Mouse (Mus musculus) stomach, embryonic 14.5 days (tissue): ENCODE results near the gene Fam163a. TPM values are rescaled to one million over a fixed set of nuclear protein-coding genes. Genes with fewer than 3 reads are reported as not detected.
A peak's percentile ranks its signal among the peaks of the same experiment; 100 is the strongest.

Source experiments
- ATAC-seq: fragments of 200-750 bp; cut with Nextera tagmentation; 2 replicates; pipeline ENCODE4 v1.8.0; 2017; ENCODE audit warnings: low read depth, moderate TSS enrichment; ENCODE audit not compliant: insufficient number of reproducible peaks, insufficient read depth, low FRiP score
- H3K27ac ChIP-seq: fragments of 300-500 bp; sonication (generic); 2 replicates; pipeline ENCODE4 v1.5.1; 2014; ENCODE audit warnings: mild to moderate bottlenecking, low read length, moderate library complexity, mixed read lengths
- H3K27me3 ChIP-seq: fragments of 300-500 bp; sonication (generic); 2 replicates; pipeline ENCODE4 v1.6.1; 2014; ENCODE audit warnings: low read length, control low read depth, mixed read lengths; ENCODE audit not compliant: control insufficient read depth, insufficient read depth
- H3K36me3 ChIP-seq: fragments of 300-500 bp; sonication (generic); 2 replicates; pipeline ENCODE4 v1.6.1; 2014; ENCODE audit warnings: mild to moderate bottlenecking, control low read depth, low read length, moderate library complexity, mixed read lengths; ENCODE audit not compliant: control insufficient read depth, insufficient read depth
- H3K4me1 ChIP-seq: fragments of 300-500 bp; sonication (generic); 2 replicates; pipeline ENCODE4 v1.6.1; 2014; ENCODE audit warnings: low read length, control low read depth, mixed read lengths; ENCODE audit not compliant: control insufficient read depth, insufficient read depth
- H3K4me2 ChIP-seq: fragments of 300-500 bp; sonication (generic); replicated peaks from 2 replicates; pipeline ENCODE4 v1.6.1; 2014; ENCODE audit warnings: low read depth, low read length, control low read depth
- H3K4me3 ChIP-seq: fragments of 300-500 bp; sonication (generic); 2 replicates; pipeline ENCODE4 v1.5.1; 2014; ENCODE audit warnings: low read depth, low read length, control low read depth
- H3K9ac ChIP-seq: fragments of 300-500 bp; sonication (generic); replicated peaks from 2 replicates; pipeline ENCODE4 v1.6.1; 2014; ENCODE audit warnings: low read depth, mild to moderate bottlenecking, control low read depth, low read length, moderate library complexity, mixed read lengths
- H3K9me3 ChIP-seq: fragments of 300-500 bp; sonication (generic); 2 replicates; pipeline ENCODE4 v1.6.1; 2016; ENCODE audit warnings: low read depth, low read length, control low read depth; ENCODE audit not compliant: control insufficient read depth
- WGBS: fragments of 180-500 bp; shearing (Covaris S2); extraction: QIAGEN DNeasy Blood & Tissue Kit; methylation state at CpG from one replicate; pipeline ENCODE4 v1.1.7; 2014; 5-methylcytosine and 5-hydroxymethylcytosine counted together
- polyA plus RNA-seq: library from polyadenylated mRNA; unstranded; fragments of >200 nt; fragmentation: Nextera tagmentation; extraction: Ambion mirVana; gene quantifications from 2 replicates; pipeline ENCODE4 v1.2.1, GENCODE M21; 2014

Fam163a gene
- polyA plus RNA-seq, 1 experiment from 2014 or later: 6.1 TPM

DNA sequence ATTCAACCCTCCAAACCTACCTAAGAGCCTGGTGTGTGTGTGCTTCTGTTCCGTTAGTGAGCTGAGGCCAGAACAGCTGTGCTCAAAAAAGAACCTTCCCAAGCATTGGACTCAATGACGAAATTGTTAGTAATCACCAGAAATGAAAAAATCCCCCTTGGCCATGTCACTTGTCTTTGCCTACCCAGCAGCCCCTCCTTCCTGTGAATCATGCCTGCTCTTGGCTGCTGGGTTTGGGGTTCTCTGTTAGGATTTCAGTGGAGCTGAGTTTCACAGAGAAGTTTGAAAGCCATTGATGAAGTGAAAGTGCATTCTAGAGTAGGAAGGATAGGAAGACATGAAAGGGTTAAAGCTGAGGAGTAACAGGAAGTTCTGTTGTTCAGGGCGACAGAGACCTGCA, 138.7 kb downstream of the Fam163a start:
- Histone ChIP-seq H3K9ac (no peak overlapping the region), H3K4me1 (no peaks in the 10 kb centered on the region), H3K36me3 (peaks cover 24% of the 10 kb centered on the region), H3K9me3 (no peaks in the 10 kb centered on the region), H3K27ac (no peak overlapping the region), H3K27me3 (no peaks in the 10 kb centered on the region), H3K4me2 (no peak overlapping the region), H3K4me3 (no peak overlapping the region)
- 51% methylated on average over 3 of the region's 3 CpGs for WGBS
- no peak for ATAC-seq

DNA sequence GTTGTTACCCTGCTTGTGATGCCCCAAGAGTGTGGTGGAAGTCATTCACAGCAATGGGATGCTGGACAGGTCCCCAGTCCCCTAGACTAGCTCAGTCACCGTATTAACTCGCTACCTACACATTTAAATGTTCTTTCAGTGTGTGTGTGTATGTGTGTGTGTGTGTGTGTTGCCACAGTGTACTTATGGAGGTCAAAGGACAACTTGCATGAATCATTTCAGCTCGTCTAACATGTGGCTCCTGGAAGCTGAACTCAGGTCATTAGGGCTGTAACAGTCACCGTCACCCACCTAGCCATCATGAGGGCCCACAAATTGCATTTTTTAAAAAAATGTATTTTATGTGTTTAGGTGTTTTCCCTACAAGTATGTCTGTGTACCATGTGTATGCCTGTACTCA, 142.6 kb downstream of the Fam163a start:
- Histone ChIP-seq H3K4me1 (no peaks in the 10 kb centered on the region), H3K27ac (no peak overlapping the region), H3K27me3 (no peaks in the 10 kb centered on the region), H3K9me3 (no peaks in the 10 kb centered on the region), H3K4me3 (no peak overlapping the region), H3K4me2 (no peak overlapping the region), H3K36me3 (peaks cover 28% of the 10 kb centered on the region), H3K9ac (no peak overlapping the region)
- 83% methylated on average over 4 of the region's 4 CpGs for WGBS
- ATAC-seq: no peak

DNA sequence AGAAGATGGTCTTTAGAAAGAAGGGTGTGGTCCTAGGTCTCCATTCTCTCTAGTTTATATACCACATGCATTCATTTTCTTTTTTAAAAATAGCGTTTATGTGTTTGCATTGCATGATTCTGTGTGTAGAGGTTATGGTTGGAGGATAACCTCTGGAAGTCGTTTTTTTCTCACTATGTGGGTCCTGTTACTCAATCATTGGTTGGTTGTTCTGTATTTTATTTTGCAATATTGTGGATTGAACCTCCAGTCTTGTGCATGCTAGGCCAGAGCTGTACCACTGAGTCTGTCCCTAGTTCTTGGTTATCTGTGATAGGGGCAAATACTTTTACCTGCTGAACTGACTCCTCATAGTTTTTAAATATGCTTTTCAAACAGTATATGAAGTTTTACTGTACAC, 146.6 kb downstream of the Fam163a start:
- 86% methylated on average over 2 of the region's 2 CpGs for WGBS
- no peak overlapping the region for H3K4me3 ChIP-seq
- no peak for ATAC-seq
- H3K9me3 ChIP-seq: no peaks in the 10 kb centered on the region
- no peaks in the 10 kb centered on the region for H3K4me1 ChIP-seq
- H3K36me3 ChIP-seq: peaks cover 26% of the 10 kb centered on the region
- H3K27me3 ChIP-seq: no peaks in the 10 kb centered on the region
- no peak overlapping the region for H3K27ac ChIP-seq
- no peak overlapping the region for H3K4me2 ChIP-seq
- no peak overlapping the region for H3K9ac ChIP-seq

DNA sequence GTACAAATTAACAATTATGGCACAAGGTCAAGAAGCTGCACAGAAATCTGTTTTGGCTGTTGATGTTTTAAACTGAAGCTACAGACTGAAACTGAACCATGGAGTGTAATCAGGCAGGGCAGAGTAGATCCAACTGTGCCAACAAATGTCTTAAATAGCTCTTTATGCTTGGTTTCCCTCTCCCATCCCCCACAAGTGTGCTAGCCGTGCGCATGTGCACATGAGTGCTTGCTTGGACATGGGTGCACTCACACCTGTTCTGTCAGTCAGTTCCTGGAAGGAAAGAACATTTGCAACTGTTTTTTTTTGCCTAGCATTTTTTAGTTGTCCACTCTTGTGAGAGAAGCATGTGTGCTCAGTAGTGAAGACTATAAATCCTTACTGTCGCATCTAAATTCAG, 158.1 kb downstream of the Fam163a start:
- H3K27me3 ChIP-seq: no peaks in the 10 kb centered on the region
- no peaks in the 10 kb centered on the region for H3K9me3 ChIP-seq
- peaks cover 9% of the 10 kb centered on the region for H3K4me1 ChIP-seq
- no peak overlapping the region for H3K4me3 ChIP-seq
- no peak overlapping the region for H3K4me2 ChIP-seq
- ATAC-seq: no peak
- no peak overlapping the region for H3K27ac ChIP-seq
- H3K9ac ChIP-seq: no peak overlapping the region
- WGBS: 89% methylated on average over 3 of the region's 3 CpGs
- H3K36me3 ChIP-seq: peaks cover 34% of the 10 kb centered on the region

DNA sequence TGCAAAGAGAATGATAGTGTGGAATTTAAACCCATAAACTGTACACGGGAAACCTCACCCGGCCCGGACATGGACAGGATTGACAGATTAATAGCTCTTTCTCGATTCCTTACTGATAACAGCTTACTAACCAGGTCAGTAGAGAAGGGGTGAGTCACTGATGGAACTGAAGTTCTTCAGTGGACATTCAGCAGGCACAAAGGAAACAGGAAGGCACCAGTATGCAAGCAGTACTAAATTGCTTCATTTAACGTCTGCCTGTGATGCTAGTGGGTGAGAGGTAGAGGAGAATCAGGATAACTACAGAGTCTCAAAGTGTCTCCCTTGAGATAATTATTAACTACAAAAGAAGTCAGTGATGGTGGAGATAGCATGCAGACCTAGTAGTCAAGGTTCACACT, 160.6 kb downstream of the Fam163a start:
- Histone ChIP-seq H3K9me3 (no peaks in the 10 kb centered on the region), H3K4me3 (no peak overlapping the region), H3K4me2 (no peak overlapping the region), H3K4me1 (peaks cover 9% of the 10 kb centered on the region), H3K36me3 (peaks cover 23% of the 10 kb centered on the region), H3K27ac (no peak overlapping the region), H3K9ac (no peak overlapping the region), H3K27me3 (no peaks in the 10 kb centered on the region)
- WGBS: 61% methylated on average over 5 of the region's 5 CpGs
- no peak for ATAC-seq

DNA sequence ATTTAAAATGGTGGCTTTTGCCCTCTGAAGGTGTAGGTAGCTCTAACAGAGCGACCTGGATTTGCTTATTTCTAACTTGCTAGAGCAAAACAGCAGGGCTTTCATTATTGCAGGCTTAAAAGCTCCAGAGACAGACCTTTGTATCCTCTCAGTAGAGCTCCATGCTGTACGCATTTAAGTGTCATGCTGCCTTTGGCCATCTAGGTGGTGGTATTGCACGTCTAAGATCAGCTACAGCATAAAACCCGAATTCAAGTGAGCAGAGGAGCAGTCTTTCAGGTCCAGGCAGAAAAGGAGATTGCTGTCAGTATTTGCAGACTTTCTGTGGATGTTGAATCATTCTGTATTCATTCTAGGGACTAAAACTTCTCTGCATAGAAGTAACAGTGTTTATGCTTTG, 161.8 kb downstream of the Fam163a start:
- Histone ChIP-seq H3K36me3 (peaks cover 19% of the 10 kb centered on the region), H3K4me2 (no peak overlapping the region), H3K27ac (no peak overlapping the region), H3K4me1 (peaks cover 9% of the 10 kb centered on the region), H3K4me3 (no peak overlapping the region), H3K9me3 (no peaks in the 10 kb centered on the region), H3K9ac (no peak overlapping the region), H3K27me3 (no peaks in the 10 kb centered on the region)
- WGBS: 17% methylated on average over 4 of the region's 4 CpGs
- no peak for ATAC-seq

DNA sequence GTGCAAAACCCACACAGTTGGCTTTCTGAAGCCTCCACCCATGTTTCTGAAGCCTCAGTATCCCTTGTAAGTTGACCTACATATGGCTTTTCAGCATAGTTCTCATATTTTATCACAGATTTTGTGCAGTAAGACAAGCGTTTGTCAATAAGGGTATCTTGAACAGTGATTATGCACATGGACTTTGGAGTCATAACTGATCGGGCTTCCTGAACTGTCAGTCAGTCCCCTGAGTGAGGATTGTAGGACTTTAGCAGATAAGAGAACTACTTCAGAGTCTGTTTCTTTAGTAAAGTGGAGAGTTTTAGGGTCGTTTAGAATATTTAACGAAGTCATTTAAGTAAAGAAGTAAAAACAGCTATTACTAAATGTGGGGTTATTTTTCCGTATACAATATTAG, 162.3 kb downstream of the Fam163a start:
- WGBS: 82% methylated on average over 5 of the region's 5 CpGs
- H3K4me3 ChIP-seq: no peak overlapping the region; the same call in 1 of the 2 replicates
- no peak overlapping the region for H3K9ac ChIP-seq
- H3K27me3 ChIP-seq: no peaks in the 10 kb centered on the region
- no peaks in the 10 kb centered on the region for H3K9me3 ChIP-seq
- no peak for ATAC-seq
- peaks cover 18% of the 10 kb centered on the region for H3K36me3 ChIP-seq
- H3K27ac ChIP-seq: 0 out of 2 replicates have a peak overlapping the region, but pooled peaks have one; percentile 27
- H3K4me2 ChIP-seq: peak overlapping the region; percentile 70
- peaks cover 9% of the 10 kb centered on the region for H3K4me1 ChIP-seq

DNA sequence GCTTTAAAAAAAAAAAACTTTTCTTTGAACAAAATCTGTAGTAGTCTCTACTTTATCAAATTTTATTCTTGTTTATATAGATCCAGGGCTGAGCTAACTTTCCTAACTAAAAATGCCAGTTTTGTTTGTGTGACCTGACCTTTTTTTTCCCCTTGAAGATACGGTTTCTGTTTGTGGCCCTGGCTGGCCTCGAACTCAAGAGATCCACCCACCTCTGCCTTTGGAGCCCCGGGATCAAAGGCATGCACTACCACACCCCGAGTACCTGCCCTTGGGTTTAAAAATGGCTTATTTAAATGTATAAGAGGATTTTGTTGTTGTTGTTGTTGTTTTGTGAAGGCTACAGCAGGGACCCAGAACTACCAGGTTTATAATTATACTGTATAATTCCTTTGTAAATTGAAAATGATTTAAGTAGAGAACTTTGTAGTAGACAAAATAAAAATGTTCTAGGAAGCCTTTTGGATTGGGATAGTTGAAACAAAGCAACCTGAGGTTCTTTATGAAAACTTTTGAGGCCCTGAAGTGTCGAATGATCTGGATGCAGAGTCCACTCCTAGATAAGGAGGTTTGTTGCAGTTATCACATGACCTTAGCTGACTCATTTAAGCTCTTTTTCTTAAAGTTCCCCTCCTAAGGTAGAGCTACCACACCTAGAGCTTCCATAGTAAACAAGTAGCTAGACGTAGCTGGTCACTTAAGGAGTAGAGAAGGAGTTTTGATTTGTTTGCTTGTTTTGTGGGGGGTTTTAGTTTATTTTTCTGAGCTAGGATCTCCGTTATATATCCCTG, 163.2 kb downstream of the Fam163a start:
- Histone ChIP-seq H3K27me3 (no peaks in the 10 kb centered on the region), H3K9me3 (no peaks in the 10 kb centered on the region), H3K4me2 (peak overlapping the region; percentile 70), H3K4me3 (peak overlapping the region; percentile 60), H3K27ac (no peak overlapping the region), H3K36me3 (peaks cover 16% of the 10 kb centered on the region), H3K9ac (no peak overlapping the region), H3K4me1 (peaks cover 9% of the 10 kb centered on the region)
- WGBS: 27% methylated on average over 7 of the region's 7 CpGs
- no peak for ATAC-seq
